Mouse (Mus musculus): ENCODE measurements around the gene Eppin.

DNA sequence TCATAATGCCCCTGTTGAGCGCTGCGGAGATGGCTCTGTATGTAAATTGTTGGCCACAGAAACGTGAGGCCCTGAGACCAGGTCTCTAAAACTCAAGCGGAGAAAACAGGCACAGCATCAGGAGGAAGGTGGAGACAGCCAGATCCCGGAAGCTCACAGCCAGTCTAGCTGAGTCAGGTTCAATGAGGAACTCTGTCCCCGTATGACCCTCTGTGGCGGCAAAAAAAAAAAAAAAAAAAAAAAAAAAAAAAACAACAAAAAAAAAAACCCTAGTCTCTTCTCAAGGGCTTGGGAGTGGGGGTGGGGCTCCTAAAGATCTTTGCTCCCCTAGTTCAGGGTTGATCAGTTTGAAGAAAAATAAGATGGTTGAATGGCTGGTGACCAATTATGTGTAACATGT, 47.7 kb upstream of the Eppin start:
- no peak for TF ChIP-seq EP300 (IDR thresholded peaks at IDR 0.05; ENCODE audit: insufficient read depth, low read depth, low read length)
- no peak for TF ChIP-seq CTCF (IDR thresholded peaks at IDR 0.05)
- no peak for TF ChIP-seq POLR2A (IDR thresholded peaks at IDR 0.05; ENCODE audit: insufficient read depth, low read depth, low read length)
